In genomic region chr11:90274187-90274586, GRCm38 (mm10) we compare ENCODE assay signal across 25 mouse cellular contexts.
"Had no signal": no experiment of that assay in that cellular context is flagged by ENCODE, and none has a peak within 500 bp of the region (broad histone marks: within the 10 kb centered on the region; RNA-seq: fewer than 3 reads in every experiment).

No protein-coding gene starts in this region.

- H3K9me3 ChIP-seq: limb, embryonic 12.5 days; limb, embryonic 15.5 days; lung, embryonic 15.5 days; megakaryocyte, embryonic 14.5 days; midbrain, embryonic 10.5 days; midbrain, embryonic 13.5 days; neural tube, embryonic 13.5 days had no signal

- H3K9ac ChIP-seq: limb, embryonic 12.5 days; limb, embryonic 15.5 days; liver, embryonic 14.5 days; lung, embryonic 15.5 days; midbrain, embryonic 13.5 days; neural tube, embryonic 13.5 days had no signal

- ATAC-seq: midbrain, embryonic 13.5 days; midbrain, embryonic 16.5 days had no signal

- H3K4me1 ChIP-seq: lung, embryonic 15.5 days had no signal

- H3K27me3 ChIP-seq: limb, embryonic 12.5 days; limb, embryonic 15.5 days; lung, embryonic 15.5 days; megakaryocyte, embryonic 14.5 days; midbrain, embryonic 13.5 days; neural tube, embryonic 13.5 days had no signal

- H3K27ac ChIP-seq: kidney, postnatal 0 days; limb, embryonic 12.5 days; limb, embryonic 15.5 days; liver, embryonic 14.5 days; lung, embryonic 15.5 days; midbrain, embryonic 10.5 days; midbrain, embryonic 13.5 days; neural tube, embryonic 13.5 days; stomach, postnatal 0 days had no signal

- DNase-seq: kidney, adult 18-20 months; kidney, adult 9 months; kidney, postnatal 25 days; left cerebral cortex, postnatal 4 days; lung, adult 18-20 months; lung, postnatal 10 days; lung, postnatal 36 days; right cerebral cortex, adult 18-20 months; right cerebral cortex, postnatal 14 days; right cerebral cortex, postnatal 4 days; thymus, adult 2 months; thymus, postnatal 14 days; thymus, postnatal 4 days had no signal

- H3K4me2 ChIP-seq: limb, embryonic 12.5 days; limb, embryonic 15.5 days; lung, embryonic 15.5 days; midbrain, embryonic 13.5 days; neural tube, embryonic 13.5 days had no signal

- H3K4me3 ChIP-seq: limb, embryonic 12.5 days; limb, embryonic 15.5 days; lung, embryonic 15.5 days; megakaryocyte, embryonic 14.5 days; midbrain, embryonic 10.5 days; midbrain, embryonic 13.5 days; myocyte; neural tube, embryonic 13.5 days had no signal
